Mouse (Mus musculus): ENCODE measurements around the gene Myo10.

Myo10 gene

DNA sequence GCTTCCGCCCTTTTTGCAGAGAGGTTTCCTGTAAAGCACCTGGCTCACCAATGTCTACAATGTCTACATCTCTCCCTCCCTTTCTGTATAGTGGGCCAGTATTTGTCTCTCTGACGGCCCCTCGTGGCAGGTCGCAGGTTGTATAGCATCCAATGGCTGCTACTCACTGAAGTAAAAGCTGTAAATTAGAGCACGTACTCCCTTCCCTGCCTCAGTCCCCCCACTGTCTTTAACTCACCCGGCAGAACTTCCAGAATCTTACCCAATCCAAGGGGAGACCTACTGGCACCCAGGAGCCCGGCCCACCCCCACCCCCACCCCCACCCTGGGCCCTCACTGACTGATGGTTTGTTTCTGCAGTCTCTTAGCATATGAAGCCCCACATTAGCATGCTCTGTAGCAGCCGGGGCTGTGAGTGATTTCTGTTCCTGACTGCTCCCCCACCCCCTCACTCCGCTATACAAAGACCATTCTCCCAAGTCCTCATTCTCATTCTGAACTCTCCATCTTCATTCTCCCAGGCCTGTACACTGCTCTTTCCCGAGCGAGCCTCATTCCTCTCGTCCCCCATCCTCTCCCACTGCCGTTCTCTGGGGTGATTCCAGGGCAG is 132.1 kb downstream of the Myo10 start:
- in situ Hi-C loops (cut with MboI; ENCODE audit: low sequenced_read_pairs): no loop called here

DNA sequence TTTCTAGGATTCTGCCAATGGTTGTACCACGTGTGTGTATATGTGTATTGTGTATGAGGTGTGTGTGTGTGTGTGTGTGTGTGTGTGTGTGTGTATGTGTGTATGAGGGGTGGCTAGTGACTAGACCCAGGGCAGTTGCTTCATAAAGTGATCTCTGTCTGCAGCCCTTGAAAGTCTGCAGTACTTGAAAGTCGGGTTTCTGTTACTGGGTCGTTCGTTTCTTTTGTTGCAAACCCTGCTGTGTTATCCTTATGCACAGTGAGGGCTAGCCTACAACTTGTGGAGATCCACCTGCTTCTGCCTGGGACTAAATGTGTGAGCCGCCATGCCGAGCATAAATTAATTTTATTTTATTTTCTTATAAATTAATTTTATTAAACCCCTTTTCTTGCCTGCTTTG is 133.2 kb downstream of the Myo10 start:
- in situ Hi-C loops (cut with MboI; ENCODE audit: low sequenced_read_pairs): no loop called here

DNA sequence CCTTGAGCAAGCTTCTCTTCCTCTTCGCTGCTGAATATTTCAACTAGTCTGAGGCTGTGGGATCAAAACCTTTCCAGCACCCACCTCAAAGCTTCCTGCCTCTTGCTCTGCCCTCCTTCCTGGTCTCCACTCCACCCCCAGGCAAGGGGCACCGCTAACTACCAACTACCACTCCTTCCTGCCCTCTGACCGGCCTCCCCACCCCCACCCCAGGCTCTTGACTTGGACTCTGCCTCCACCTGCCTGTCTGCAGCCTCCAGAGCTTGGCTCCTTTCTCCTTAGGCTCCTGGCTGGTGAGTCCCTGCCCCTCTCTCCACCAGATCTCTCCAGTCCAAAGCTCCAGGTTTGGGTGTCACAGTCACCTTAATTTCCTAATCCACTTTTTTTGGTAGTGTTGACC is 133.7 kb downstream of the Myo10 start:
- in situ Hi-C loops (cut with MboI; ENCODE audit: low sequenced_read_pairs): no loop called here

DNA sequence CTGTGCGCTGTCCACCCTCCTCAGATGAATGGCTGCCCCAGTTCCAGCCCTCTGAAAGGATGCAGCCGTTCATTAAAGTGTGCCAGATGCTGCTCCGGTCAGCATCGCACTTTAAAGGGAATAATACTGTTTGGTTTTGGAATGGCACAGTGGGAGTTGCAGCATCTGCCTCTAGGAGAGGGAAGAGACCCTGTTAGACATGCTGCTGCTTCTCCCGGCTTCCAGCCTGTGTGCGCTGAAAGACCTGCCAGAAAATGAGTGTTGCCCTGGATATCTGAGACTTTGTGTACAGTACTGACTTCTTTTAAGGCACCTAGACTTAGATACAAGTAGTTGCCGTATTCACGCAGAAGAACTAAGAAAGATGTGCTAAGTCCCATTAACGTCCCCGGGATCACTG is 135.7 kb downstream of the Myo10 start:
- in situ Hi-C loops (cut with MboI; ENCODE audit: low sequenced_read_pairs): no loop called here

DNA sequence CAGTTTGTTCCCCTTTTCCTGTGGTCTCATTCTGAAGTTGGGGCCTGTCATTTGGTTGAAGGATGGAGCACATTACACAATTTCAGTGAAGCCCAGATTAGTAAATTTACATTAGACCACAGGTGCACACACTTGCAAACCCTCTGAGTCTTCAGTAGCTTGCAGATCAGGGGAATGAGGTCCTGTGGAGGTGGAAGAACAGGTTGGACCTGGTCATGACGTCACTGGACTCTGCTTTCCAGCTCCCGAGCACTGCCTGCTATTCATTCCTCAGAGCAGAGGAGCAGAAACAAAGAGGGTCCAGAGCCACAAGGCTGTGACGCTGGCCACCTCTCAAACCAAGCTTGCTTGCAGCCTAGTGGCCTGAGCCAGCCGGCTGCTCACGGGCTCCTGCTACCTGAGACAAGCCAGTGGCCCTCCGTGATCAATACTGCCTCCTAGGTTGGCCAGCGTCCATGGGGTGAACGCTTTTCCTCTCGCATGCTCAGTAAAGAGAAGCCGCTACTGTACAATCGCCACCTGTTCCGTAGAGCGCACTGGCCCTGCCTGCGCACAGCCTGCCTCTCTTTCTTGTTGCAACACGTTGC is 136.3 kb downstream of the Myo10 start:
- in situ Hi-C loops (cut with MboI; ENCODE audit: low sequenced_read_pairs): no loop called here

DNA sequence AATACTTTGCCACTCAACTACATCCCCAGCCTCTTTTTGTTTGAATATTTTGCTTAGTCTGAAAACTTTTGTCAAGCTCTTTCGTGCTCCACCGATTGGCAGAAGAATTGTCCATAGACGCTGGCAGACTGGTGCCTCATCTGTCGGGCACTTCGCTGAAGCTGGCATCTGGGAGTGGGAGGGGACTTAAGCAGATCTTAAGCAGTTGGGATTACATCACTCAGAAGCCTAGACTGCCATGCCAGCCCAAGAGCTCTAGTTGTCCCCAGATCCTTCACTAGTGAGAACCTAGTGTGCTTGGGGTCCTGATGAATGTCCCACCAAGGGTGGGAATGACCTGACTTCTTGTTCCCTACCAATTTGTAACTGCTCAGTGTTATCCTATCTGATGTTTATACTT is 138.0 kb downstream of the Myo10 start:
- in situ Hi-C loops (cut with MboI; ENCODE audit: low sequenced_read_pairs): no loop called here

DNA sequence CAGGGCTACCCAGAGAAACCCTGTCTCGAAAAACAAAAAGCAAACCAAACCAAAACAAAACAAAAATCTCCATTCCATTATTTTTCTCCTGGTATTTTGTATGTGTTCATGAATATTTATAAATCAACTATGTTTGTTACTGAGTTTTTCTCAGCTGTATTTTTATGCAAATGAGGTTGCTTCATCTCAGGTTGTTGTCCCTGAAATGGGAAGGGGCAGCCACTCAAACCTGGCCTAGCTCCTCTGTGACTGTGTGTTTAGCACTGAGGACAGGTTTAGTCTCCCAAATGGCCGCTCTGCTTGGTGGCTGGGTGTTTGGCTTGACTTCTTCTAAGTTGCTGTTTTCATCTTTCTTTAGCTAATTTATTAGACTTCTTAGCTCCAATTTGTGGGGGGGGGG is 138.7 kb downstream of the Myo10 start:
- in situ Hi-C loops (cut with MboI; ENCODE audit: low sequenced_read_pairs): no loop called here

DNA sequence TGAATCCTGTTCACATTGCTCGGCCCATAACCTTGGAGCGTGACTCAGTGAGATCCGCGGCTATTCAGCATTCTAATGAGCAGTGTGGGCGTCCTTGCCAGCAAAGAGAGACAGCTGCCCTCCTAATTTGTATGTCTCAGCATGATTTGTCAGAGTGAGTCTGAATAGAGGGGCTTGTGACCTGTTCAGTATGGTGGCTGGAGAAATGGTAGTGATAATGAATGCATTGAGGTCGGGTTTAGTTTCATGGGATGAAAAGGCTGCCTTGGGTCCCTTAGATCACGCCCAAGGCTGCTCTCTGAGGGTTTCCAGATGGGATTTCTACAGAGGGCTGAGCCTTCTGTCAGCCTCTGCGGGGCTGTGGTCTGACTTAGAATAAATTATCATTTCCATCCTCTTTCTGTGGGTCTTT is 139.5 kb downstream of the Myo10 start:
- in situ Hi-C loops (cut with MboI; ENCODE audit: low sequenced_read_pairs): no loop called here

DNA sequence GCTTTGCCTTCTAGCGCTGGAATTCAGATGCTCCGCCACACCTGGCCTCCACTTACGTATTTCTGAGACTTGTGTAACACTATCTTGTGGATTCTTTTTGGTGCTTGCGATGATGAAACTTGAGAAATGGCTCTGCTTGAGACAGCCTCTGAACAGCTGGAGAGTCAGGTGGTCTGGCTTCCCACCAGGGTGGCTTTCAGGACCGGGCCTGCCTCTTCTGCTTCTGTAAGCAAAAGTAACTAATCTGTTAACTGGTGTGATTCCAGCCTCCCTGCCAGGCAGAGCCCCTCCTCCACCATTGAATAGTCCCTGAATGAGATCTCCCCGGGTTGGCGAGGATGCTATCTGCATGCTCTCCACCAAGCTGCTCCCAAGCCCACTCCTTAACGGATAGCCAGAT is 140.0 kb downstream of the Myo10 start:
- in situ Hi-C loops (cut with MboI; ENCODE audit: low sequenced_read_pairs): no loop called here

DNA sequence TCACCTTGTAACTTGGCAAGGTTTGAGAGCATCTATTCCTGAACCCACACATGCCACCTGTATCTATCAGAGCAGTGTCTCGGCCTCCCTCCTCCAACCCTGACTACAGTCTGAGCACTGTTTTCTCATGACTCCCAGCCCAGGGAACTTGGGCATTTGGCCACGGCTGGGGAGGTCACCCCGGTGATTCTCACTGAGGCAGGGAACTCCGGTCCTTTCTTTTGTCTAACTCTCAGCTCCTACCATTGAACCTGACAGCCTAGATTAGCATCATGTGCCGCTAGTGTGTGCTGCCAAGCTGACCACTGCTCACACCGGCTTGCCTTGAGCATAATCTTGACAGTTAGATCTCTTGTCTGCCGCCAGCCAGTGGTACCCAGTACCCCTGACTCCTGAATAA is 140.8 kb downstream of the Myo10 start:
- in situ Hi-C loops (cut with MboI; ENCODE audit: low sequenced_read_pairs): no loop called here

DNA sequence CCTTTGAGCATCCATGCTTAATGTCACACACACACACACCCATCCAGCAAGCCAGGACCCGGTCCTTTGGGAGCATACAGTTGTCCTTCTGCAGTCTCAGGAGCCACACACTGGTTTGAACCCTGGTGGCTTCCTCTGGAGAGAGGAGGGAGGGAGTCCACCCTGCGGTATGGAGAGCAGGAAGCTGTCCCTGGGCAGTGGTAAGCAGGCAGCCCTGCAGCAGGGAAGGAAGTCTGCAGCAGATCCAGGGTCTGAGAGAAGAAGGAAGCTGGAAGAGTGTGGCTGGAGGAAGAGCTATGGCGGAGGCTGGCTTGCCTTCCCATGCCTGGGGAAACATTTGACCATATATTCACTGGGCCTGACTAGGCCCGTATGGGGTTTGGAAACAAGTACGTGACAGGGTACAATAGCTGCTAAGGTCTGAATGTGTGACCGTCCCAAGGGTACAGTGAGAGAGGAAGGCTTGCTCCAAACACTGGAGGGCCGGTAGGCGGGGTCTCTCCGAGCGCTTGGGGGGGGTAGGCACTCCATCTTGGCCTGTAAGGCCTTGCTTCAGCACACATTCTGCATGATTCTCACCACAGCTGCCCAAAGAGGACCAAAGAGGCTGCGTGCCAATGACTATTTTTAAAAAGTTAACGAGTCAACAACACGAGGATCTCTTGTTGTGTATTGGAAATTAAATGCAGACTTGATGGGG is 142.5 kb downstream of the Myo10 start:
- in situ Hi-C loops (cut with MboI; ENCODE audit: low sequenced_read_pairs): no loop called here

DNA sequence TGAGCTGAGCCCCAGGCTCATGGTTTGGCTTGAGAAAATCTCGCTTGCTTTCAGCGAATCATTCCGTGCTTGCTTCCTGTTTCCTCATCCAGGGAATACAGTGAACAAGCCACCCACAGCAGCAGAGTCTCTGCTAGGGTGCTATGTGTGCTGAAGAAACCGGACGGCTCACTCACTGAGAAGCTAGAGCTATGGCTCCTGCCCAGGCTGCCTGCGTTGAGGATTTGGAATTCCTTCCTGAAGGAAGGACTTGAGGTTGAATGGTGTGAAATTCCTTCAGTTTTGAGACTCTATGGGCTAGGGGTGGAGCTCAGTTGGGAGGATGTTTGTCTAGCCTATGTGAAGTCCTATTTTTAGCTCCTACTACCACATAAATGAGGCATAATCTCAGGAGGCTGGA is 145.5 kb downstream of the Myo10 start:
- in situ Hi-C loops (cut with MboI; ENCODE audit: low sequenced_read_pairs): no loop called here

DNA sequence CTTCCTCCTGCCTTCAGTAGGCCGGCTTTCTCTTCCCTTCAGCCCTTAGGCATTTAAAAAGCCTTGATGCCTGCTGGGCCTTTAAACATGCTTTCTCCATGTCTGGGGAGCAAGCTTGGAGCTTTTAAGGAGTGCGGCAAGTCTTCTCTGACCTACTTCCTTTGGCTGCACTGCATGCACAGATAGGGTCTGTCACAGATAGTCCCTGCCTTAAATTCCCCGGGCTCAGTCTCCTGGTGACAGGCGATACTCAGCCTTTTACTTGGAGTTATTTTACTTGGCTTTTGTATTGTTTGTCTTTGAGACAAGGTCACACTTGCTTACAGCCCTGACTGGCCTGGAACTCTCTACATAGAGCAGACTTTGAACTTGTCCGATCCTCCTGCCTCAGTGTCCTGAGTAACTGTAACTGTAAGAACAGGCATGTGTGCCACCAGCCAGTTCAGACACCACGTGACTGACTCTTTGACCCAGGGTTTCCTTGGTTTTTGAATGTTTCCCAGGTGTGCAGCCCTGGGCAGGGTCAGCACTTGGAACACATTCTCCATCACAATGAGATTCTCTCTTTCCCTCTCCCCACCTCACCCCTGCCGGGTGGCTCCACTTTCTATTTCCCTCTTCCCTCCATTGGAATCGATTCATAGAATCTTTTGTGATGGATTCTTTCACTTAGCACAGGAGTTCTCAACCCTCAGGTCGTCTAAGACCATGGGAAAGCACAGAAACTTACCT is 147.4 kb downstream of the Myo10 start:
- in situ Hi-C loops (cut with MboI; ENCODE audit: low sequenced_read_pairs): no loop called here

DNA sequence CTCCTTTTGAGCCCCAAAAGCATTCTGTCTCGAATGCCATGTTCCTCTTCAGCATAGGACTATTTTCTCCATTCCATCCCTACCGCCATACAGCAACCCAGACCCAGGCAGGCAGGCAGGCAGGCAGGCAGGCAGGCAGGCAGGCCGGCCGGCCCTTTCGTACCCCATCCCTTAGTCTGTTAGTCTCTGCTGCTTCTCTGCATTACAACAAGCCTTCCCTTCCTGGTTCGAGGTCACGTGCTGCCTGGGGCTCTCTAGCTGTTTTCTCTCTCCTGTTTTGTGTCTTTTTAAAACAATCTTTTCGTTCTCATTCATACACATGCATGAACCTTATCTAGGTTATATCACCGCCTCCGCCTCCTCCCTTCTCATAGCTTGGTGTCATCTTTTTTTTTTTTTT is 149.5 kb downstream of the Myo10 start:
- in situ Hi-C loops (cut with MboI; ENCODE audit: low sequenced_read_pairs): no loop called here

DNA sequence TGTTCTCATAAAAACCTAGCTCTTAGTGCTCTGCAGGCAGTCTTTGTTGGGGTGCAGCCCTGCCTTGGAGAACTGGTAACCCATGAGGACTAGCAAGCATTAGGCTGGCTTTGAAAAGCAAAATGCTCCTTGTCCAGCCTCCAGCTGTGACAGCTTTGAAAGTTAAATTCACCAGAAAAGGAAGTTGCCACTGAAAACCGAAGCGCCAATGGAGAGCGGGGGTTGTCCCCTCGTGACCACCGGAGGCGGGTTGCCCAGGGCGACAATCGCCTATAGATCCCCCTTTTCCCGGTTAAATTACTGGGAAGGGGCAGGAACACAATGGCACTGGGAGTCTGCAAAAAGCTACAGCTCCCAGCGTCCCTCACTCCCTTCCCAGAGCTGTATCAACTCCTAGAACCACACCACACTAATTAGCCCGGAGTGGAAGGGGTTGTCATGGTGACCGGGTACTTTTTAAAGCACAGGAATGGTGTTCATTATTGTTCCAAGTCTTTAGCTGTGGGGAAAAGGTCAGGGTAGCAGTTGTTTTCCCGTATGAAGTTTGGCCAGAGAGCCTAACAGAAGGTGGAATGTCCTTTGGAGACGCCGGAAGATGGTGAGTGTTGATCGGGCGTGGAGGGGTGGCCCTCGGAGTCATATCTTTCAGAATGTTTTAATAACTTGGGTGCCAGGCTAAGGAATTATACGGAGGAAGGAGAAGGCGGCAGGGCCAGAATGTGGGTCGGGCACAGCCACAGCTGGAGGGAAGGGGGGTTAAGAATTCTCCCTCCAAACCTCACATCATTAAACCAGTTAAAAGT is 151.6 kb downstream of the Myo10 start:
- in situ Hi-C loops (cut with MboI; ENCODE audit: low sequenced_read_pairs): no loop called here

DNA sequence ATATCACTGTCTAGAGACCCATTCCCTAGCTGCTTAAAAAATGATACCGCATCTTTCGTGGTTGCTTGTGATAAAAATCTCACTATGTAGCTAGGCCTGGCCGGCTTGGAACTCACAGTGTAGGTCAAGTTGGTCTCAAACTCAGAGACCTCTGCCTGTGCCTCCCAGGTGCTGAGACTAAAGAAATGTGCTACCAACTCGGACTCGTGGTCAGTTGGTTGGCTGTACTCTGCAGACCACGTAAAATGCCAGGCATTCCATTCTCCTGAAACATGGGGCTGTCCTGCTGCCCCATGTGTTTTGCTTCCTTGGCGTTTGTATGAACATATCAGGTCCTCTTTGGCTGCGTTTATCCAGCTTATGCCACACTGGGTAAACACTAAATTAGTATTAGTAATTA is 156.6 kb downstream of the Myo10 start:
- in situ Hi-C loops (cut with MboI; ENCODE audit: low sequenced_read_pairs): no loop called here

DNA sequence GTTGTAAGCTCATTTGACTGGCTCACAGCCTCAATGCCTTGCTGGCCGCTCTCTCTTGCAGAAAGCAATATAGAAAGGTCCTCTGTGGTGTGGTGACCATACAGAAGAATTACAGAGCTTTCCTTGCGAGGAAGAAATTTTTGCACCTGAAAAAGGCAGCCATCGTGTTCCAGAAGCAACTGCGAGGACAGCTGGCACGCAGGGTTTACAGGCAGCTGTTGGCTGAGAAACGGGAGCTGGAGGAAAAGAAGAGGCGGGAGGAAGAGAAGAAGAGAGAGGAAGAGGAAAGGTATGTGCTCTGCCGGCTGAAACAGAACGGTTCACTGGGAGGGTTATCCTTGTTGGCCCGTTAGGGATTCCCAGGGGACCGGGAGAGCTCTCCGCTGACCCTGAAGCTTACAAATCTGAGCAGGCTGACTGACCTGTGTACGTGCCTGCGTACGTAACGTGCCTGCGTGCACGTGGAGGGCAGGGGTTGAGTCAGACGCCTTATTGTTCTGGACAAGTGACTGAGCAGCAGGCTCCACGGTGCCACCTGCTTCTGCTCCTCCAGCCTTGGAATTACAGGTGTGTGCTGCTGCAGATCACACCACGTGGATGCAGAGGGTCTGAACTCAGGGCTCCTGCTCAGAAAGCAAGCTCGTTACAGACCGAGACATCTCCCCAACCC is 157.3 kb downstream of the Myo10 start:
- in situ Hi-C loops (cut with MboI; ENCODE audit: low sequenced_read_pairs): no loop called here

DNA sequence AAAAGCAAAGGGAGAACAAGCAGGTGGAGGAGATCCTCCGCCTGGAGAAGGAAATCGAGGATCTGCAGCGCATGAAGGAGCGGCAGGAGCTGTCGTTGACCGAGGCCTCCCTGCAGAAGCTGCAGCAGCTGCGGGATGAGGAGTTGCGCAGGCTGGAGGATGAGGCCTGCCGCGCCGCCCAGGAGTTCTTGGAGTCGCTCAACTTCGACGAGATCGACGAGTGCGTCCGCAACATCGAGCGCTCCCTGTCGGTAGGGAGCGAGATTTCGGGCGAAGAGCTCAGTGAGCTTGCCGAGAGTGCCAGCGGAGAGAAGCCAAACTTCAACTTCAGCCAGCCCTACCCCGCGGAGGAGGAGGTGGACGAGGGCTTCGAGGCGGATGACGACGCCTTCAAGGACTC is 158.7 kb downstream of the Myo10 start:
- in situ Hi-C loops (cut with MboI; ENCODE audit: low sequenced_read_pairs): no loop called here

DNA sequence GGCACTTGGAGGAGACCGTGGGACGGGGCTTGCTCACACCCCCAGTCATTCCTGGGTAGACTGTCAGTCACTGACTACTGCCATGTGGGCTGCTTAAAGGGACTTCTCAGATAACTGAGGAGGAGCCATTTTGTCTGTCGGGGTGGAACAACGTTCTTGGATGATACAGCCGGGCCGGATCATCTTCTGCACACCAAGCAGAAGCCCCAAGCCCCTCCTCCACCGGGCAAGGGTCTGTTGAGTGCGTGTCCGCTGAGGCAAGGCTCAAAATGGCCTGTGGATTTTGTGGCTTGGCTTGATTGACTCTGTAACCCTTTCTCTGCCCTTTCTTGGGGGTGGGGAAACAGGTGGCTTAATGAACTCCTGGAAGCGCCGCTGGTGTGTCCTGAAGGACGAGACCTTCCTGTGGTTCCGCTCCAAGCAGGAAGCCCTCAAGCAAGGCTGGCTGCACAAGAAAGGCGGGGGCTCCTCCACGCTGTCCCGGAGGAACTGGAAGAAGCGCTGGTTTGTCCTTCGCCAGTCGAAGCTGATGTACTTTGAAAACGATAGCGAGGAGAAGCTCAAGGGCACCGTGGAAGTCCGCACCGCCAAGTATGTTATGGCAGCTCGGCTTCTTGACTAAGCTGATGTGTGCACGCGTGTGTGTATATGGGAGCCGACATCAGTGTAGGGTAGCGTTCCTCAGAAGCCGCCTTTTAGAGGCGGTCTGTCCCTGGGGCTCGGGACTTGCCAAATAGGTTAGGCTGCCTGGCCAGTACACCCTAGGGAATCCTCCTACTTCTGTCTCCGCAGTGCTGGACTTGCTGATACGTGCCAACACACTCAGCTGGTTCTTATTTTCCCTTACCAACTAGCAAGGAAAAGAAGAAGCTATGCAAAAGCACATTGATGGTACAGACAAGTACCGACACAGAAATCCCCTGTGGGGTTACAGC is 163.4 kb downstream of the Myo10 start:
- in situ Hi-C loops (cut with MboI; ENCODE audit: low sequenced_read_pairs): no loop called here

DNA sequence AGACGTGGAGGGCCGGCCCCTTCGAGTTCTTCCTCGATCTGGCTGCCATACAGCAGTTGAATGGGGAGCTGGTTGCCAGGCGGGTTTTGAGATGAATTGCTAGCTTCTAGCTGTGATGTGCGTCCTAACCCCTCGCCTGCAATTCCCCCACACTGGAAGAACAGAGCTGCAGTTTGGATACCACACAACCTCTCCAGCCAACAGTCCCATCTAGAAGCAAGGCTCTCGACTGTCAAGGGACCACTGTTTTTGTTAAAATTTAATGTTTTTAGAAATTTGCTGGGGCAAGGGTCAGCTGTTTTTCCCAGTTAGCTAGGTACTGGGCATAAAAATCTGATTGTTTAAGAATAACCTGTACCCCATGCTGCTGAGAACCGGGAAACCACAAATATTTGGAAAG is 165.1 kb downstream of the Myo10 start:
- in situ Hi-C loops (cut with MboI; ENCODE audit: low sequenced_read_pairs): no loop called here

All from CH12F3 (cell line).